Mouse (Mus musculus) v-Abl transformed pro-B cells (cell line): ENCODE measurements around the gene Cdc42ep1.

ENCODE experiments used
- in situ Hi-C, 2 experiments: fragments of 400-800 bp; cut with MboI; formaldehyde crosslinking; loops; one replicate each; pipeline ENCODE4 v1.15.1; 2025; ENCODE audit not compliant: unreplicated experiment in 2 of 2

Gene Cdc42ep1

GRCm38 (mm10) chr15:78826213-78827204 is 15.9 kb upstream of the Cdc42ep1 start:
- in situ Hi-C loops = no loop called here

GRCm38 (mm10) chr15:78828315-78828714 is 14.1 kb upstream of the Cdc42ep1 start:
- in situ Hi-C loops = no loop called here

- in situ Hi-C loops = no loop called here
Observed at GRCm38 (mm10) chr15:78829636-78830035, 12.8 kb upstream of the Cdc42ep1 start.

- in situ Hi-C loops = no loop called here
Observed at GRCm38 (mm10) chr15:78830742-78831719, 11.4 kb upstream of the Cdc42ep1 start.

- in situ Hi-C loops = no loop called here
Observed at GRCm38 (mm10) chr15:78831720-78832657, 10.4 kb upstream of the Cdc42ep1 start.

- in situ Hi-C loops = no loop called here
Observed at GRCm38 (mm10) chr15:78832701-78833123, 9.7 kb upstream of the Cdc42ep1 start.

- in situ Hi-C loops = no loop called here
Observed at GRCm38 (mm10) chr15:78833582-78833981, 8.8 kb upstream of the Cdc42ep1 start.

- in situ Hi-C loops = no loop called here
Observed at GRCm38 (mm10) chr15:78834233-78835005, 8.0 kb upstream of the Cdc42ep1 start.

- in situ Hi-C loops = no loop called here
Observed at GRCm38 (mm10) chr15:78835200-78836085, 7.0 kb upstream of the Cdc42ep1 start.

GRCm38 (mm10) chr15:78836086-78836621 is 6.3 kb upstream of the Cdc42ep1 start:
- in situ Hi-C loops = no loop called here

GRCm38 (mm10) chr15:78839744-78840143 is 2.7 kb upstream of the Cdc42ep1 start:
- in situ Hi-C loops = loop anchor here in 1 of 2 experiments (10.0 kb wide), 1 partner anchor 215 kb away; no protein-coding TSS in a partner anchor

GRCm38 (mm10) chr15:78840241-78840640 is 2.2 kb upstream of the Cdc42ep1 start:
- in situ Hi-C loops = loop anchor here in 1 of 2 experiments (10.0 kb wide), 1 partner anchor 215 kb away; no protein-coding TSS in a partner anchor

- in situ Hi-C loops = loop anchor here in 1 of 2 experiments (10.0 kb wide), 1 partner anchor 216 kb away; no protein-coding TSS in a partner anchor
Observed at GRCm38 (mm10) chr15:78840751-78841150, 1.7 kb upstream of the Cdc42ep1 start.

GRCm38 (mm10) chr15:78841161-78841790 is 1.1 kb upstream of the Cdc42ep1 start:
- in situ Hi-C loops = loop anchor here in 1 of 2 experiments (10.0 kb wide), 1 partner anchor 216 kb away; no protein-coding TSS in a partner anchor

- in situ Hi-C loops = loop anchor here in 1 of 2 experiments (10.0 kb wide), 1 partner anchor 219 kb away; no protein-coding TSS in a partner anchor
Observed at GRCm38 (mm10) chr15:78843581-78844469, 1.4 kb downstream of the Cdc42ep1 start.

GRCm38 (mm10) chr15:78844791-78845190 is 2.4 kb downstream of the Cdc42ep1 start:
- in situ Hi-C loops = loop anchor here (5.0 to 10.0 kb wide), 2 partner anchors 220 to 222 kb away; no protein-coding TSS in a partner anchor
